Mouse (Mus musculus): ENCODE measurements around the gene Myh9.

Myh9 gene

DNA sequence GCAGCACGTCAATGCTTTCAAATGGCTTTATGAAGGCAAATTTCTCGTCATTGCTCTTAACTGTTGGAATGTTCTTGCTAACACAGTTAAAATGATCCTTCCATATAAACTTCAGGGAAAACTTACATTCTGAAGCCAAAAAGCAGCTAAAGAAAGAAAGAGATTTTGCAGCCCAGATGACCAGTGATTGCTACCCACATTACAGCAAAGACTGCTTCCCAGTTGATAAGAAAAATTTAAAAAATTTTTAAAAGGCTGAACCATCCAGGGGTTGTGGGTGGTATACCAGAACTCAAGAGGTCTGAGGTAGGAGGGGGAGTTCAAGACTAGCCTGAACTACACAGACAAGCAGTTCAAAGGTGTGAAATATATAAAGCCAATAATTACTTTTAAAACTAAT, 1.1 kb upstream of the Myh9 start:
- DNase-seq (ENCODE audit: low read depth, low spot score), result no peak

DNA sequence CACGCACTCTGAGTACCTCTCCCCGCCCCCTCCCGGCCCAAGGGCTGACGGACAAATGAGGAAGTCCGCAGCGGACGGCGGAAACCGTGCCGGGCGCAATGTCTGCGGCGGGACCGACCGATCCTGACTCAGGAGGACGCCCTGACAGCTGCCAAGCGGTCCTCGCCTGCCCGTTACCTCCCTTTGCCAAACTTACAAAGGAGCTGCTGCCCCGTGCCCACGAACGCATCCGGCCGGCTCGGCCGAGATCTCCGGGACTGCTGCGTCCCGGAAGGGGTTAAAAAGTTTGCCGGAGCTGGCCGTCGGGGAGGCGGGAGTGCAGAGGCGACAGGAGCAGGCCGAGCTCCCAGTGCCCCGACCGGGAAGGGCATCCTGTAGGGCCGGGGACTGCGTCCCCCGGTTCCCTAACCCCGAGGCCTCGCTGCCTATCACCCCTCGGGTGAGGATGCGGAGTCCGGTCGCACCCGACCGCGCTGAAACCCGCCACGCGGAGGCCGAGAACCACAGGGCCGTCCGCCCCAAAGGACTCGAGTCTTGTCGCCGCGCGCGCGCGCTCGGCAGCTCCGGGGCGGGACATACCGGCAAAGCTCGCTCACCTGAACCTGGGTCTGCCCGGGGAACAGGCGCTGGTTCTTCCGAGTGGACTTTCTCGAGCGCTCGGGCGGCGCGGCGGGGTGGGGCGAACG, 471 bp downstream of the Myh9 start:
- DNase-seq (ENCODE audit: low read depth, low spot score), result no peak

DNA sequence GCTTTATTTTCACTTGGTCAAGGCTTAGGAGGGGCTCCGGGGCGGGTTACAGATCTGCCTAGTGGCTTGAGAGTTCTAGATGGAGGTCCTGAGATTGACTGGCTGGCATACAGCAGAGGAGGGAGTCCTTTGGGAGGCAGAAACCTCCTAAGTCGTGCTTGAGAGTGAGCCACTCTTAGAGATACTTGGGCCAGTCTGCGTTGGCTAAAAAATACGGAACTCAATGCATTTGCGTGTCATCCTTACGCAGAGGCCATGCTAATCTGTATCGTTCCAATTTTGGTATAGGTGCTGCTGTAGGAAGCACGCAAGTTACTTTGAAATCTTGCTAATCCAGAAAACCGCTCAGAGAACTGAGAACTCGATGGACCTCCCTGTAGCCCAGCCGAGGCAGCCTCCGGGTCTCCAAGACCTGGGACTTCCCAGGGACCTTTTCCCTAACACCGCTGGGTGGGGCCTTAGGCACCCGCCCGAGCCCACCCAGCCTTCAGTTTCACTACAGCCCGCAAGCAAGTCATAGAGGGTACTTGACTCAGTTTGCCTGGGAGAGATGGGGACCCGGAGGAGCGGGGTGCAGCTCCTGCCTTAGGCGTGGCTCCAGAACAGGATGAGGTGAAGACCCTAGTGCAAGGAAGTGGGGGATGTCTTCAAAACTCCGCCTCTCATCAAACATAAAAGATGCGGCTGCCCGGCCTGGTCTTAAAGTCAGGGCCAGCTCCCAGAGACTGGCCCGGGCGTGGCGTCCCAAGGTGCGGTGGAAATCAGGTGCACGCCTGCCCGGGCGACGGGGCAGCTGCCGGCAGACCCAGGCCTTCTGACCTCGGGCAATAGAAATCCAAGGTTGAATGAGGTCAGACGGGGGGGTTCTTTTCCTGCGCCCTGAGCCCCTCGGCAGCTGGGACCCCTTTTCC, 1.3 kb downstream of the Myh9 start:
- no peak for DNase-seq (ENCODE audit: low read depth, low spot score)

DNA sequence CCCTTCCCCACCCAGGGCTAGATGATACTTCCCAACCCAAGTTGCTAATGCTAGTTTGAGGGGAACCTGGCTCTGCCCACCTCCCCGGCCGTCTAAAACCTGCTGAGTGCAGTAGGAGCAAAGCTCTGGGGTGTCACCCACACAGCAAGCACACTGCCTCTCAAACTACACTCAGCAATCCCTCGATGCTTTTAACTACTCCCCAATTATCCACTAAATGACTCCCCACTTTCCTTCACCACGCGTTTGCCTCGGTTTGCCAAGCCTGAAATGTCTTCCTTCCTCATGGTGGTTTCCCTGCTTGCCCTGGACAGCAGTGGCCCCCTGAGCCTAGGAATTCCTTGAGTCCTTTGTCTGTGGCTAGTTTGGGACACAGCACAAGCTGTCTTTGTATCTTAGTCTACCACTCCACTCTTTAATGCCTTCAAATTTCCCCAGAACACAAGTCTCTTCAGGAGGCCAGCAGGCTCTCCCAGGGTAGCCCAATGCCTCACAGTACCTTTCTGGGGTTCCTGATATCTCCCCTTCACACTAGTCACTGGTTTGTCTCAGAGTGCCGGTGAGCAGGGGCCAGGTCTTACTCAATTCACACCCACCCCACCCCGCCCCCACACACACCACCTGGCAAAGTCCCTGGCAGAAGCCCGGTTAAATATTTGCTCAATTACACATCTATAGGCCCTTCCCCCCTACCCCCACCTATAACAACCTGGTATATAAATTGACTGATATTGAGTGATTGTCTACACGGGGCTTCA, 2.3 kb downstream of the Myh9 start:
- DNase-seq (ENCODE audit: low read depth, low spot score), result no peak

DNA sequence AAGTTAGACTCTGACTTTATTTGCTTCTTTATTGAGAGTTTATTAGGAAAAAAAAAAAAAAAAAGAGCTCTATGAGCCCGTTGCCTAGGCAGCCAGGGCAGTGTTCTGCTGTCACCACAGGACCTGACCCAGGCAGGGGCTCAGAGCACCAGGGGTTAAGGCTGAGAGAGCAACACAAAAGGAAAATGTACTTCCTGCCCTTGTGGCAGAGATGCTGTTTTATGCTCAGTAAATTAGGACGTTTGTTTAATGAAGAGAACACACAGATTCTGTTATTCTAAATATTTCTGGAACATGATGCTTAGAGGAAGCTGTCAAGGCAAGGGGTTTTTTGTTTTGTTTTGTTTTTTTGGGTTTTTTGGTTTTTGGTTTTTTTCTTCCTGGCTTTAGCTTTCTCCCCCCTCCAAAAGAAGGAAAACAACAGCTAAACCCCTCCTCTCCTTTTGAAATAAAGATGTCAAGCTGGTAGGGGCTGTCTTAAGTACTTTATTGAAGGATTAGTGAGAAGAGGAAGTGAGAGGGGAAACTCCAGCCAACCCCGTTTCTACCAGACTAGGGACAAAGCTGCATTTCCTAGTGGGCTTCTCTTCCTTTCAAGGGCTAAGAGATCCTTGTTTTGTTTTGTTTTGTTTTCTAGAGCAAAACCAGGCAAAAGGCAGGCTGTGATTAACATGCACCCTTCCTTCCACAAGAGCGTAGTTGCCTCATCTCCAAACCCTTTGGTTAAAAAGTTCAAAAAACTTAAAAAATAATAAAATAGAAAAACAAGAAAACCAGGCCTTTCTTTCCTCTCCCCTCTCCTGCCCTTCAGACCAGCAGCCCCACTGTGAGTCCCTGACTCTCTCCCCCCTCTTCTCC, 3.2 kb downstream of the Myh9 start:
- DNase-seq (ENCODE audit: low read depth, low spot score), result no peak

DNA sequence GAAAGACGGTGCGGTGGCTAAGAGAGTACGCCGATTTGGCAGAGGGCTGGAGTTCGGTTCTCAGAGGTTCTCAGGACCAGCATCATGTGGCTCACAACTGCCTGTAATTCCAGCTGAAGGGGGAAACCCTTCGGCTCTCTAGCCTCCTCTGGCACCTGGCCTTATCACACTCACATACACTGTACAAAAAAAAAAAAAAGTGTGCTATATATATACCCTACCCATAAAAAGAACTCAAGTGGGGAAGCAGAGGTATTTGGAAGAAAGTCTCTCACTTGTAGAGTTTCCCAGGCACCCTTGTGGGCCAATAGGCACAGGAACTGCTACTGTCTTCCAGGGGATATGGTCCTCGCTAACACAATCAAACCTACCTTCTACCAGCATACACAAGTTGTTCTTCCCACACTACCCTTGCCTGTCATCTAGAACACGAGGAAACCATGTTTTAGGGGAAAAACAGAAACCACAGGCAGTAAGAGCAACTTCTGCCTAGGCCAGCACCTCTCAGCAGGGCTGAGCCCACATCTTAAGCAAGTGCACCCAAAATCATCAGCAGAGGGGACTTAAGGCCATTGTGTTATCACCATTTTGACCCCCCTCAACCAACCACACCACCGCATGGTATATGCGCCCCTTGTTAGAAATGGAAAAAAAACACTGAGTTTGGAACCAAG, 4.4 kb downstream of the Myh9 start:
- no peak for DNase-seq (ENCODE audit: low read depth, low spot score)

DNA sequence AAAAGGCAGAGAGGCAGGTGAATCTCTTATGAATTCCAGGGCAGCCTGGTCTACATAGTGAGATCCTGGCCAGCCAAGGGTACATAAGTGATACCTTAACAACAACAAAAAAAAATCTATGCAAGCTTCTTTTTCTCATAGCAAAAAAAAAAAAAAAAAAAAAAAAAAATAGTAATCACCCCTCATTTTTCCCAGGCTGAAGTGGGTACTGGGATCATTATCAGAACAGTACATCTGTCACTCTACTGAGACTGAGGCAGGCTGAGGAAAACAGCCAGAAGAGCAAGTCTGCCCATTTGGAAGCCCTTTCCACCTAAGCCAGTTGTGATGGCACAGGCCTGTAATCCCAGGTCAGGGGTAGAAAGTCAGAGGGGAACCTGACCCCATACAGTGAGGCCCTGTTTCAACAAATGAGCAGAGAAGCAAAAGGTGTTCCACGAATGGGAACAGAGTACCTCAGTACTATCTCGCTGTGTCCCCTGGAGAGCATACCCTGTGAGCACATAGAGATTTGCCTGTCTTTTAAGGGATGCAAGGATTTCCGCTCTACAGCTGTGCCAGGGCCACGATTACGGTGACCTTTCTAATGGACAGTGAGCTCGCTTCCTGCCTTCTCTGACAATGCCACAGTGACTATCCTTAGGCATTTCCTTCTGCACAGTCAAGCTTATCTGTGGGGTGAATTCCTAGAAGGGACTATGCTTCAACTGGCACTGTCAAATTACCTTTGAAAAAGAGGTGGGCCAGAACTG, 5.1 kb downstream of the Myh9 start:
- DNase-seq (ENCODE audit: low read depth, low spot score), result no peak

DNA sequence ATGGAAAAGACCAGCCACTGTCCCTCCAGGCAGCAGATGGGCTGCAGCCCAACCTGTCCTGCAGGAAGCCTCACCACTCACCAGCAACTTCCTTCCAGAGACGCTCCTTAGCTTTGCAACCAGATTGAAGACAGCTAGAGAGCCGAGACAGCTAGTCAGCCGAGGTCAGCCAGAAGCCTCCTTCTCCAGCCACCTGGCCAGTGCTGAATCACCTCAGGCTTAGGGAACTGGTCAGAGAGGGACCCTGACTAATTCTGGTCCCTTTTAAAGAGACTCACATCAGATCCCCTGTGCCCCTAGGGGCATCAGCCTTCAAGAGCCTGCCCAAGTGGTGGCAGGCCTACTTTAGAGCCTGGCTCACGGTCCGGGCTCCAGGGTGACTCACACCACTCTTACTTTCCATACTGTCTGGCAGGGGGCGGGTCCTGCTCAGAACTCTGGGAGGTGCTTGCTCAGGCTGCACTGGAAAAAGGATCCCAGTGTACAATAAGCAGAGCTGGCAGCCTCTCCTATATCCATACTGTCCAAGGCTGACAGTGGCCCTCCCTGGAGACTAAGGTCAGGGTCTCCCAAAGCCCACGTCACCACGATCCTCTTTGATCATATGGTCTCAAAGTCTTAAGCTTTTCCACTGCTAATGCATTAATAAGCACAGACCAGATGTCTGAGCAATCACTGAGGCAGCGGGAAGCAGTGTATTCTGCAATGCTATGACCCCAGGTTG, 5.9 kb downstream of the Myh9 start:
- DNase-seq (ENCODE audit: low read depth, low spot score), result no peak

DNA sequence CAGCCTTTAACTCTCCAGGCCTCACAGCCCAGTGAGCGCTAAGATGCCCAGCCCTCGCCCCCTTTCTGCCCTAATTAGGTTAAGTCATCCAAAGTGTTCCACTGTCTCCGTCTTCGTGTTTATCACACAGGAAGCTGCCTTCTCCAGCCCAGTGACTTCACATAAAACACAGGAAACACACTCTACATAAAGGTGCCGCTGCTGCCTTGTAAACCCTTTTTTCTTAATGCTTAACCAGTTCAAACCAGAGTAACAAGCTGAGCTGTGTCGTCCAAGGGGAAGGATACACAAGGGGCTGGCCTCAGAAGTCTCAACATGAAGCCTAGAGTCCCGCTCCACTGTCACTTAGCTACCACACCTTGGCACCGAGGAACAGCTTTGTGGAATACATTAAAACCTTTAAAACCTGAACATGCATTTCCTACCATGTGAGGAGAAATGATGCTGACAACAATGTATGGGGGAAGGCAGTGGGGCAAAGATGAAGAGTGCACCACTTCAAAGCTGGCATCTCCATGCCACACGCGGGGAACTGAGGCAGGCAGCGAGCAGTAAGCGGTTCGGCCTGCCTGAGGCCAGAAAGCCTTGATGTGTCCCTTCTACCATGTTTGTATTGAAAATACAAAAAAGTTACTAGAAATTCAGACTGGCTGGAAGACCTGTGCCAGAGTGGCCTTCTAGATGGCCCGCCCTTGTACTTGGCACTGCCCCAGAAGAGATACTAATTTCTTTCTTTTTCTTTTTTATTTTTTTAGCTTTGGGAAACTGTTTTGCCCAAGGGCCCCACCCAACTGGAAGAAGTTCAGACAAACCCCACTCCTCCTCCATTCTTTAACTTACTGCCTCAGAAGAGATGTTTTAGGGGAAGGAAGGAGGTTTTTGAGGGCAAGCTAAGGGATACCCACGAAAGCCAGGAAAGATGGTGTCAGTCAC, 7.4 kb downstream of the Myh9 start:
- DNase-seq (ENCODE audit: low read depth, low spot score), result no peak

DNA sequence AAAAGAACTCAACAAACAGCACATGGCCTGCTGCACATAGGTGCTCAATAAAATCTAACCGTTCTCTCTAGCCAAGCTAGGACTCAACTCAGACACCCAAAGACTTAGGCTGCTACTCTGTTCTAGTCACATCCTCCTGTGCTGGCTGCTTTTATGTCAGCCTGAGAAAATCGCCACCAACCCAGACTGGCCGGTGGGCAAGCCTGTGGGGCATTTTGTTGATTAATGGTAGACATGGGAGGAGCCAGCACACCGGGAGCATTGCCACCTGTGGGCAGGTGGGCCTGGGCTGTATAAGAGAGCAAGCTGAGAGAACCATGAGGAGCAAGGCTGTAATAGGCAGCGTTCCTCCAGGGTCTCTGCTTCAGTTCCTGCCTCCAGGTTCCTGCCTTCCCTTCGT, 8.2 kb downstream of the Myh9 start:
- DNase-seq (ENCODE audit: low read depth, low spot score), result no peak

DNA sequence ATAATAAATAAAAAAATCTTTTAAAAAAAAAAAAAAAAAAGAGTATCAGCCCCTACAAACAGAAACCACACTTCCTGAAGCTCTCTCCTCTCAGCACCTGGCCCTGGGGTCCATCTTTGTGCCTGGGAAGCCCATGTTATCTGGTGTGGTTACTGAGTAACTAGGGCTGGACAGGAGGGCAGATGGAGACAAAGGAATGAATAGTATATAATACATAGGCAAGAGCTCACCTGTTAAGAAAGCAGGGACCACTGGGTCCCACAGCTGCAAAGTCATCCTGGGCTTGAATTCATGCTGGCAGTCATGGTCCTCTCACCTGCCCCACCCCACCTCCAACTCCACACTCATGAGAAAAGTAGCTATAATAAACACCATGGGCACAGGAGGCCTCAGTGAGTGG, 8.9 kb downstream of the Myh9 start:
- DNase-seq (ENCODE audit: low read depth, low spot score), result no peak

DNA sequence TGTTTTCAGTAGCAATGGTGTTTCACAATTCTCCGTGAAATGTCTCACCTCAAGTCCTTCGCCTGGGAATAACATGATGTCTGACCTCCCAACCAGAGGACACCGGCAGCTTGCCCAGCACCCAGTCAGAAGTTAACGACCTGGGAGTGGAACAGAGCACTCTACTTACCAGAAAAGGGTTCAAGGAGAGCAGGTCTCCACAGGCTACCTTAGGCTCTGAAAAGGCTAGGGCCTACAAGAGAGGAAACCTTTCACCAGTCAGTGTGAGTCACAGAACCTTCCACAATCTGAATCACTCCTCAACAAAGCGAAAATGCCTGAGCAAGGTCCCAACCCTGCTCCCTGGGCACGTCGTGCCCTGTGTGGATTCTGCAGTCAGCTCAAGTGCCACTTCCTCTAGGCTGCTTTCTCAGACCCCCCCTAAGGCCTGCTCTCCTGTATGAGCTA, 9.5 kb downstream of the Myh9 start:
- no peak for DNase-seq (ENCODE audit: low read depth, low spot score)

DNA sequence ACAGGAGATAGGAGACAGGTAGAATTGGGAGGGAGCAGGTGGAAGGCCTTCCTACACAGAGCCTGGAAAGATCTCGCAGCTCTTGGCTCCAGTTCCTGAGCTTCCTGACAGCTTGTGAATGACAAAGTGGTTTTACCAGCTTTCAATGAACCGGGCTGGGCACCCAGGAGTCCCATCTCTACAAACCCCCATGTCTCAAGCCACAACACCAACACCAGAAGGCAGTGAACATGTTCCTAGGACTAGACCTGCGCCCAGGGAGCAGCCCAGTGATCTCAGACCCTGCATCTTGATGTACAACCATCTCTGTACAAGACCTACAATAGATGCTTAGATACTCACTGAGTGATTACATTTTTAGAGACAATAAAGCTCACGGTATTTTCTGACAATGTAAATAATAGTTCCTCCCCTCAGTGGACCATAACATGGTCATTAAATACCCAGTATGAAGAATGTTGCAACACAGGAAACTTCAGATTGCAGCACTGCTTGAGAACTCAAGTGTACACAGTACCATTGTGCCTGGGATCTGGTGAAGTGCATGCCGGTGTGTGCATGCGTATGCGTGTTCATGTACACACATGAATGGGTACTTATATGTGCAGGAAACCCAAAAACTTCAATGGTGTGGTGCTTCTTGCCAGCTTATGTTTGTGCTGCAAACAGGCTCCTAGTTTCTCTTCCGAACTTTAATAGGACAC, 10.1 kb downstream of the Myh9 start:
- DNase-seq (ENCODE audit: low read depth, low spot score), result no peak

DNA sequence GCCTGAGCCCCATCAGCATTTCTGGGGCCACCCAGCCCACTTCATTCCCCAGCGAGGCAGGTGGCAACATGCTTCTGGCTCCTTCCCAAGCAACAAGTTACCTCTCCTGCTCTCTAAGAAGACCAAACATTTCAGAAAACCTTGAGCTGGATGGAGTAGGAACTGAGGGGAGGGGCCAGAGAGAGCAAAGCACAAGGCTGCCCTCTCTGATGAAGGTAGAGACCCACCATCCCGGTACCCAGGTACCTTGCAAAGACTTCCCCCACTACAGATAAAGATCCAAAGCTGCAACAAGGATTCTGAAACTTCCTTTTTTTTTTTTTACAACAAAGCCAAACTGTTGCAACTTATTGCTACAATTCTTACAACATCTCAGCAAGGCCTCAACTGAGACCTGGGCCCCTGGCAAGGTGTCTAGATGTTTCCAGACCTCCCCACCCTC, 10.8 kb downstream of the Myh9 start:
- no peak for DNase-seq (ENCODE audit: low read depth, low spot score)

DNA sequence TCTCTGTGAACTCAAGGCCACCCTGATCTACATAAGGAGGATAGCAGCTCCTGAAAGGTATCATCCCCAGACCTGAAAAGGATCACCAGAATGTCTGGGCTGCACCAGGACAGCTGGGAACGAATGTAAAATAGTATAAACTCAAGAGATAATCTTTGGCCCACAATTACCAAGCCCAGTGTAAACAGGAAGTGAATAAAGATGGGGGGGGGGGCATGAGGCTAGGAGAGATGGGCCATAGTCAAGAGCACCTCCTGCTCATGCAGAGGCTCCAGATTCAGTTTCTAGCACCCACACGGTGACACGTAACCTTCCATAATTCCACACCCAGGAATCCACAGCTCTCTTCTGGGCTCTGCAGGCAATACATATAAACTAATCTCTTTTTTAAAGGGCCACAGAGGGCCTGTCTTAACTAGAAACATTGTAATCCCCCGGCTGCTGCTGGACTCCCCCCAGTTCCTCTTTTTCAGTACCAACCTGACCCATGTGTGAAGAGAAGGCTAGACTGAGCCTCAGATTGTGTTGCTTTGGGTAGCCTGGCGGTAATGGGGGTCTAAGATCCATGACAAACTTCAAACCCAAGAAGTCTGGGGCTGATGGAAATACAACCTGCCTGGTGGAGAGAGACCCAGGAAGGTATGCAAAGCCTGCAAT, 11.4 kb downstream of the Myh9 start:
- DNase-seq (ENCODE audit: low read depth, low spot score), result no peak

DNA sequence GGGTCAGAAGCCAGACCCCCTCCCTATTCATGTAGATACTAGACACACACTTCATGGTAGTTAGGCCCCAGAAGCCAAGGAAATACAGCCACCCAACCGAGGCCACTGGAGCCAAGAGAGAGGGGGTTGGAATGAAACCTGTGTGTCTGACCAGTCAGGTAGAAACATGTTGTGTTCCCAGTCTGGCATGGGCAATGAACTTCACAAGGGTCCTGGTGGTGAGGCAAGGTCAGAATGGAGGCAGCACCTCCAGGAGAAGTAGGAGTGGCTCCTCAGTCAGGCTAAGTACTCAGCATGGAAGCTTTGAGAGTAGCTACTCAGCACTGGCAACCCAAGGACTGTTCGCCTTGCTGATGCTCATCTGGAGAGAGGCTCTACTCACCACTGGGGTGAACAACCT, 12.4 kb downstream of the Myh9 start:
- no peak for DNase-seq (ENCODE audit: low read depth, low spot score)

DNA sequence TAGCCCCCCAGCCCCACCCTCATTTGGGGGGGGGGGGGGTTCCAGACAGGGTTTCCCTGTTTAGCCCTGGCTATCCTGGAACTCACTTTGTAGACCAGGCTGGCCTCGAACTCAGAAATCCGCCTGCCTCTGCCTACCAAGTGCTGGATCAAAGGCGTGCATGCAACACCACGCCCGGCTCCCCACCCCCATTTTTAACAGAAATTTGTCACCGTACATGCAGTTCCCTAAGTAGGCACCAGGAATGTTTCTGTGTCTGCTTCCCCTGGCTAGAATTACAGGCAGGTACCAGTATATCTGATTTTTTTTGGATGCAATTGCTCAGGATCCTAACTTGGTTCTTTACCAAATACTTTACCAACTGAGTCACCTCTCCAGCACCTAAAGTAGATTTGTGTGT, 13.1 kb downstream of the Myh9 start:
- no peak for DNase-seq (ENCODE audit: low read depth, low spot score)
